Mouse (Mus musculus) olfactory bulb, adult 2 months (tissue): ENCODE results near the gene Spp2.

Source experiments
- CTCF ChIP-seq: fragments of 200-500 bp; IDR thresholded peaks from 2 replicates; pipeline ENCODE4 v1.5.1; 2012; ENCODE audit warnings: low read depth, mild to moderate bottlenecking, low read length, moderate library complexity; ENCODE audit not compliant: insufficient read depth
- POLR2A ChIP-seq: fragments of 200-500 bp; IDR thresholded peaks from 2 replicates; pipeline ENCODE4 v1.6.1; 2012; ENCODE audit warnings: mild to moderate bottlenecking, low read depth, low read length, moderate library complexity; ENCODE audit not compliant: insufficient read depth

- TF ChIP-seq CTCF (no peak), POLR2A (no peak)
Measured at GRCm38 (mm10) chr1:88456451-88457072, 49.8 kb downstream of the Spp2 start.
